Mouse (Mus musculus) heart, embryonic 12.5 days (tissue): Measurements from ENCODE around the gene Akna. TPM values are rescaled to one million over a fixed set of nuclear protein-coding genes. Genes with fewer than 3 reads are reported as not detected.

Source experiments
- ATAC-seq: fragments of 200-750 bp; cut with Nextera tagmentation; 2 replicates; pipeline ENCODE4 v1.8.0; 2017; ENCODE audit warnings: moderate TSS enrichment, moderate library complexity; ENCODE audit not compliant: insufficient number of reproducible peaks, low FRiP score
- H3K27ac ChIP-seq: fragments of 300-500 bp; sonication (generic); 2 replicates; pipeline ENCODE4 v1.5.1; 2016; ENCODE audit warnings: mild to moderate bottlenecking, moderate library complexity; ENCODE audit not compliant: poor library complexity, severe bottlenecking
- H3K27me3 ChIP-seq: fragments of 300-500 bp; sonication (generic); replicated peaks from 2 replicates; pipeline ENCODE4 v1.6.1; 2016; ENCODE audit warnings: mild to moderate bottlenecking, moderate library complexity
- H3K36me3 ChIP-seq: fragments of 300-500 bp; sonication (generic); 2 replicates; pipeline ENCODE4 v1.6.1; 2016; ENCODE audit warnings: mild to moderate bottlenecking, moderate library complexity
- H3K4me1 ChIP-seq: fragments of 300-500 bp; sonication (generic); replicated peaks from 2 replicates; pipeline ENCODE4 v1.6.1; 2016; ENCODE audit warnings: mild to moderate bottlenecking
- H3K4me2 ChIP-seq: fragments of 300-500 bp; sonication (generic); 2 replicates; pipeline ENCODE4 v1.6.1; 2016; ENCODE audit warnings: mild to moderate bottlenecking, moderate library complexity
- H3K4me3 ChIP-seq: fragments of 300-500 bp; sonication (generic); 2 replicates; pipeline ENCODE4 v1.5.1; 2016; ENCODE audit warnings: mild to moderate bottlenecking
- H3K9ac ChIP-seq: fragments of 300-500 bp; sonication (generic); 2 replicates; pipeline ENCODE4 v1.6.1; 2016; ENCODE audit warnings: mild to moderate bottlenecking, moderate library complexity
- H3K9me3 ChIP-seq: fragments of 300-500 bp; sonication (generic); replicated peaks from 2 replicates; pipeline ENCODE4 v1.6.1; 2016; ENCODE audit warnings: mild to moderate bottlenecking, moderate library complexity
- WGBS: fragments of 180-500 bp; shearing (Covaris S2); methylation state at CpG from one replicate; pipeline ENCODE4 v1.1.7; 2016; 5-methylcytosine and 5-hydroxymethylcytosine counted together
- polyA plus RNA-seq: library from polyadenylated mRNA; unstranded; fragments of >200 nt; fragmentation: Nextera tagmentation; extraction: Ambion mirVana; gene quantifications from 2 replicates; pipeline ENCODE4 v1.2.1, GENCODE M21; 2016

The Akna gene
- 3.0 and 3.3 TPM in 2 replicates for polyA plus RNA-seq

- H3K4me1 ChIP-seq: peaks cover 71% of the 10 kb centered on the region
These were observed at the start of gene Akna for GRCm38 (mm10) chr4:63403040-63403959. Gene Akna, minus strand, starts transcription at chr4:63403354.

GRCm38 (mm10) chr4:63452555-63452954 is 49.4 kb upstream of the Akna start:
- Histone ChIP-seq H3K36me3 (no peaks in the 10 kb centered on the region), H3K4me3 (no peak overlapping the region), H3K27me3 (no peaks in the 10 kb centered on the region), H3K9me3 (peaks cover 10% of the 10 kb centered on the region; the same call in 1 of the 2 replicates), H3K4me1 (peaks cover 15% of the 10 kb centered on the region), H3K27ac (no peak overlapping the region), H3K4me2 (no peak overlapping the region), H3K9ac (no peak overlapping the region)
- 65% methylated on average over 3 of the region's 3 CpGs for WGBS
- no peak for ATAC-seq

More at GRCm38 (mm10) chr4:63403040-63403959, at the start of gene Akna:
- H3K36me3 ChIP-seq: no peaks in the 10 kb centered on the region
- peak within 1 kb of the TSS; percentile 38 for H3K4me3 ChIP-seq
- H3K9ac ChIP-seq: peak within 1 kb of the TSS; percentile 63
- H3K9me3 ChIP-seq: no peaks in the 10 kb centered on the region
- ATAC-seq: peak; percentile 85
- 13% methylated on average over 17 of the region's 17 CpGs for WGBS
- H3K4me2 ChIP-seq: peak within 1 kb of the TSS; percentile 61
- H3K27me3 ChIP-seq: no peaks in the 10 kb centered on the region; the same call in 1 of the 2 replicates
- H3K27ac ChIP-seq: peak within 1 kb of the TSS; percentile 82

- no peak overlapping the region for H3K27ac ChIP-seq
- 73% methylated on average over 5 of the region's 5 CpGs for WGBS
These were observed 47.4 kb upstream of the Akna start for GRCm38 (mm10) chr4:63450551-63450950.

GRCm38 (mm10) chr4:63444362-63445066 is 41.4 kb upstream of the Akna start:
- Histone ChIP-seq H3K9ac (no peak overlapping the region), H3K27ac (no peak overlapping the region), H3K9me3 (peaks cover 22% of the 10 kb centered on the region), H3K36me3 (no peaks in the 10 kb centered on the region), H3K4me2 (no peak overlapping the region), H3K4me3 (no peak overlapping the region), H3K27me3 (no peaks in the 10 kb centered on the region), H3K4me1 (no peaks in the 10 kb centered on the region)
- no peak for ATAC-seq
- 88% methylated on average over 10 of the region's 10 CpGs for WGBS

More at GRCm38 (mm10) chr4:63450551-63450950, 47.4 kb upstream of the Akna start:
- H3K9ac ChIP-seq: no peak overlapping the region
- H3K4me3 ChIP-seq: no peak overlapping the region
- no peaks in the 10 kb centered on the region for H3K36me3 ChIP-seq
- H3K4me1 ChIP-seq: peaks cover 13% of the 10 kb centered on the region
- peaks cover 16% of the 10 kb centered on the region for H3K9me3 ChIP-seq
- no peak for ATAC-seq
- no peaks in the 10 kb centered on the region for H3K27me3 ChIP-seq
- H3K4me2 ChIP-seq: no peak overlapping the region

GRCm38 (mm10) chr4:63443101-63443500 is 39.9 kb upstream of the Akna start:
- ATAC-seq: no peak
- Histone ChIP-seq H3K27me3 (no peaks in the 10 kb centered on the region), H3K4me1 (peaks cover 2% of the 10 kb centered on the region; the same call in 1 of the 2 replicates), H3K36me3 (no peaks in the 10 kb centered on the region), H3K9ac (no peak overlapping the region), H3K27ac (no peak overlapping the region), H3K9me3 (peaks cover 20% of the 10 kb centered on the region), H3K4me3 (no peak overlapping the region), H3K4me2 (no peak overlapping the region)
- 70% methylated on average over 2 of the region's 2 CpGs for WGBS

GRCm38 (mm10) chr4:63441616-63442015 is 38.5 kb upstream of the Akna start:
- no peak overlapping the region for H3K27ac ChIP-seq
- H3K36me3 ChIP-seq: no peaks in the 10 kb centered on the region
- ATAC-seq: no peak
- 88% methylated on average over 7 of the region's 7 CpGs for WGBS
- H3K9me3 ChIP-seq: peaks cover 20% of the 10 kb centered on the region
- H3K4me1 ChIP-seq: peaks cover 17% of the 10 kb centered on the region
- H3K27me3 ChIP-seq: no peaks in the 10 kb centered on the region
- no peak overlapping the region for H3K9ac ChIP-seq
- H3K4me2 ChIP-seq: no peak overlapping the region
- H3K4me3 ChIP-seq: no peak overlapping the region

- Histone ChIP-seq H3K4me1 (peaks cover 23% of the 10 kb centered on the region), H3K36me3 (no peaks in the 10 kb centered on the region), H3K4me2 (no peak overlapping the region), H3K27ac (no peak overlapping the region), H3K4me3 (no peak overlapping the region), H3K9me3 (0 out of 2 replicates have a peak, but pooled peaks cover 14% of the 10 kb centered on the region), H3K9ac (no peak overlapping the region), H3K27me3 (no peaks in the 10 kb centered on the region)
- 69% methylated on average over 7 of the region's 7 CpGs for WGBS
- ATAC-seq: no peak
These were observed 37.1 kb upstream of the Akna start for GRCm38 (mm10) chr4:63440262-63440661.

- H3K4me1 ChIP-seq: peaks cover 23% of the 10 kb centered on the region
These were observed 34.8 kb upstream of the Akna start for GRCm38 (mm10) chr4:63437968-63438367.

GRCm38 (mm10) chr4:63437119-63437815 is 34.1 kb upstream of the Akna start:
- H3K4me2 ChIP-seq: peak overlapping the region; percentile 4; the same call in 1 of the 2 replicates
- no peaks in the 10 kb centered on the region for H3K27me3 ChIP-seq
- ATAC-seq: no peak

More at GRCm38 (mm10) chr4:63437968-63438367, 34.8 kb upstream of the Akna start:
- Histone ChIP-seq H3K4me2 (no peak overlapping the region), H3K9ac (no peak overlapping the region), H3K9me3 (0 out of 2 replicates have a peak, but pooled peaks cover 11% of the 10 kb centered on the region), H3K4me3 (no peak overlapping the region), H3K27ac (peak overlapping the region; percentile 19), H3K27me3 (no peaks in the 10 kb centered on the region), H3K36me3 (no peaks in the 10 kb centered on the region)
- WGBS: 71% methylated on average over 5 of the region's 5 CpGs
- ATAC-seq: no peak

GRCm38 (mm10) chr4:63435402-63435801 is 32.2 kb upstream of the Akna start:
- WGBS: 71% methylated on average over 9 of the region's 9 CpGs

More at GRCm38 (mm10) chr4:63437119-63437815, 34.1 kb upstream of the Akna start:
- no peaks in the 10 kb centered on the region for H3K36me3 ChIP-seq
- H3K4me1 ChIP-seq: peaks cover 23% of the 10 kb centered on the region
- H3K9me3 ChIP-seq: 0 out of 2 replicates have a peak, but pooled peaks cover 5% of the 10 kb centered on the region
- no peak overlapping the region for H3K9ac ChIP-seq
- H3K4me3 ChIP-seq: no peak overlapping the region
- peak overlapping the region; percentile 28; the same call in 1 of the 2 replicates for H3K27ac ChIP-seq
- WGBS: 36% methylated on average over 16 of the region's 16 CpGs

More at GRCm38 (mm10) chr4:63435402-63435801, 32.2 kb upstream of the Akna start:
- Histone ChIP-seq H3K4me2 (no peak overlapping the region), H3K4me1 (peaks cover 24% of the 10 kb centered on the region), H3K9ac (no peak overlapping the region), H3K36me3 (no peaks in the 10 kb centered on the region), H3K27ac (no peak overlapping the region), H3K4me3 (no peak overlapping the region), H3K27me3 (no peaks in the 10 kb centered on the region), H3K9me3 (0 out of 2 replicates have a peak, but pooled peaks cover 5% of the 10 kb centered on the region)
- ATAC-seq: no peak
